Mouse (Mus musculus): ENCODE results near the gene Sntg2.

Sntg2 gene

GRCm38 (mm10) chr12:30372933-30373501 lies at the start of gene Sntg2:
Gene Sntg2 (minus strand): TSS chr12:30373375.
- no peak for DNase-seq (ENCODE audit: low spot score)

- DNase-seq (ENCODE audit: low spot score) = no peak
Measured at GRCm38 (mm10) chr12:30416547-30416946, 43.4 kb upstream of the Sntg2 start.

GRCm38 (mm10) chr12:30415981-30416380 lies 42.8 kb upstream of the Sntg2 start:
- no peak for DNase-seq (ENCODE audit: low spot score)

GRCm38 (mm10) chr12:30402651-30403050 lies 29.5 kb upstream of the Sntg2 start:
- DNase-seq (ENCODE audit: low spot score) = no peak

GRCm38 (mm10) chr12:30400531-30400930 lies 27.4 kb upstream of the Sntg2 start:
- no peak for DNase-seq (ENCODE audit: low spot score)

GRCm38 (mm10) chr12:30400114-30400513 lies 26.9 kb upstream of the Sntg2 start:
- DNase-seq (ENCODE audit: low spot score) = no peak

- DNase-seq (ENCODE audit: low spot score) = no peak
Measured at GRCm38 (mm10) chr12:30372293-30372692, 882 bp downstream of the Sntg2 start.

GRCm38 (mm10) chr12:30369786-30370185 lies 3.4 kb downstream of the Sntg2 start:
- no peak for DNase-seq (ENCODE audit: low spot score)

- no peak for DNase-seq (ENCODE audit: low spot score)
Measured at GRCm38 (mm10) chr12:30369141-30369540, 4.0 kb downstream of the Sntg2 start.

GRCm38 (mm10) chr12:30362306-30362705 lies 10.9 kb downstream of the Sntg2 start:
- no peak for DNase-seq (ENCODE audit: low spot score)

GRCm38 (mm10) chr12:30357666-30358065 lies 15.5 kb downstream of the Sntg2 start:
- no peak for DNase-seq (ENCODE audit: low spot score)

GRCm38 (mm10) chr12:30352393-30352792 lies 20.8 kb downstream of the Sntg2 start:
- DNase-seq (ENCODE audit: low spot score) = no peak

- DNase-seq (ENCODE audit: low spot score) = no peak
Measured at GRCm38 (mm10) chr12:30348036-30348435, 25.1 kb downstream of the Sntg2 start.

GRCm38 (mm10) chr12:30347284-30347683 lies 25.9 kb downstream of the Sntg2 start:
- no peak for DNase-seq (ENCODE audit: low spot score)

GRCm38 (mm10) chr12:30344806-30345205 lies 28.4 kb downstream of the Sntg2 start:
- no peak for DNase-seq (ENCODE audit: low spot score)

GRCm38 (mm10) chr12:30336301-30336700 lies 36.9 kb downstream of the Sntg2 start:
- no peak for DNase-seq (ENCODE audit: low spot score)

GRCm38 (mm10) chr12:30334502-30334901 lies 38.7 kb downstream of the Sntg2 start:
- DNase-seq (ENCODE audit: low spot score) = no peak

GRCm38 (mm10) chr12:30317971-30318370 lies 55.2 kb downstream of the Sntg2 start:
- DNase-seq (ENCODE audit: low spot score) = no peak

- DNase-seq (ENCODE audit: low spot score) = no peak
Measured at GRCm38 (mm10) chr12:30313021-30313420, 60.2 kb downstream of the Sntg2 start.

GRCm38 (mm10) chr12:30308197-30308939 lies 64.8 kb downstream of the Sntg2 start:
- no peak for DNase-seq (ENCODE audit: low spot score)

- no peak for DNase-seq (ENCODE audit: low spot score)
Measured at GRCm38 (mm10) chr12:30292724-30293560, 80.2 kb downstream of the Sntg2 start.

GRCm38 (mm10) chr12:30286888-30287573 lies 86.1 kb downstream of the Sntg2 start:
- no peak for DNase-seq (ENCODE audit: low spot score)

Data from spleen, adult 12 weeks (tissue).